Mouse (Mus musculus) limb, embryonic 11.5 days (tissue): Measurements from ENCODE around the gene Klf14. TPM values are rescaled to one million over a fixed set of nuclear protein-coding genes. Genes with fewer than 3 reads are reported as not detected.

Experiments
- polyA plus RNA-seq: library from polyadenylated mRNA; unstranded; fragments of >200 nt; fragmentation: Nextera tagmentation; extraction: Ambion mirVana; gene quantifications from 2 replicates; pipeline ENCODE4 v1.2.1, GENCODE M21; 2014

Gene Klf14
- polyA plus RNA-seq, 1 experiment from 2014 or later, result 1.1 TPM

Other genes starting within 250 kb of the Klf14 start
- 2,834 and 2,987 TPM in 2 replicates for gene Mest, start 235.5 kb downstream of the Klf14 start, polyA plus RNA-seq
- gene Copg2, start 62.3 kb downstream of the Klf14 start, polyA plus RNA-seq, result 32.2 and 33.6 TPM in 2 replicates
- gene Tsga13, start 43.5 kb downstream of the Klf14 start, polyA plus RNA-seq, result 0.25 TPM in 1 of 2 replicates, not detected in the other